Mouse (Mus musculus): Measurements from ENCODE around the gene Epb41l4b. TPM values are rescaled to one million over a fixed set of nuclear protein-coding genes. Genes with fewer than 3 reads are reported as not detected.

Epb41l4b gene
- polyA plus RNA-seq, 1 experiment from 2014 or later: 3.4 TPM

- H3K4me1 ChIP-seq (ENCODE audit: control insufficient read depth, insufficient read depth, low read depth, low read length): no peaks in the 10 kb centered on the region
- H3K27ac ChIP-seq (ENCODE audit: low read depth, low read length): no peak overlapping the region
- 90% methylated on average over 6 of the region's 6 CpGs for WGBS
- peaks cover 29% of the 10 kb centered on the region for H3K36me3 ChIP-seq (ENCODE audit: control insufficient read depth, insufficient read depth, low read length)
- ATAC-seq: no peak
- H3K4me3 ChIP-seq (ENCODE audit: low read length): no peak overlapping the region
- no peaks in the 10 kb centered on the region for H3K9me3 ChIP-seq (ENCODE audit: control insufficient read depth, low read length)
- H3K27me3 ChIP-seq (replicated peaks; ENCODE audit: control insufficient read depth, insufficient read depth, low read length): no peaks in the 10 kb centered on the region
- H3K9ac ChIP-seq (ENCODE audit: low read depth, low read length): no peak overlapping the region
- no peak overlapping the region for H3K4me2 ChIP-seq (ENCODE audit: low read length)
Observed at GRCm38 (mm10) chr4:56963687-56964086, 179.6 kb downstream of the Epb41l4b start.

- Histone ChIP-seq H3K27ac (ENCODE audit: low read depth, low read length) (no peak overlapping the region), H3K9me3 (ENCODE audit: control insufficient read depth, low read length) (no peaks in the 10 kb centered on the region), H3K36me3 (ENCODE audit: control insufficient read depth, insufficient read depth, low read length) (peaks cover 13% of the 10 kb centered on the region; the same call in 1 of the 2 replicates), H3K4me2 (ENCODE audit: low read length) (no peak overlapping the region), H3K4me1 (ENCODE audit: control insufficient read depth, insufficient read depth, low read depth, low read length) (no peaks in the 10 kb centered on the region), H3K27me3 (replicated peaks; ENCODE audit: control insufficient read depth, insufficient read depth, low read length) (no peaks in the 10 kb centered on the region), H3K9ac (ENCODE audit: low read depth, low read length) (no peak overlapping the region), H3K4me3 (ENCODE audit: low read length) (no peak overlapping the region)
- 88% methylated on average over 12 of the region's 12 CpGs for WGBS
- ATAC-seq: no peak
Observed at GRCm38 (mm10) chr4:56961320-56961925, 181.8 kb downstream of the Epb41l4b start.

- no peak overlapping the region for H3K27ac ChIP-seq (ENCODE audit: low read depth, low read length)
- ATAC-seq: no peak
- no peak overlapping the region for H3K4me2 ChIP-seq (ENCODE audit: low read length)
- no peaks in the 10 kb centered on the region for H3K9me3 ChIP-seq (ENCODE audit: control insufficient read depth, low read length)
- H3K4me1 ChIP-seq (ENCODE audit: control insufficient read depth, insufficient read depth, low read depth, low read length): no peaks in the 10 kb centered on the region
- H3K9ac ChIP-seq (ENCODE audit: low read depth, low read length): no peak overlapping the region
- no peak overlapping the region for H3K4me3 ChIP-seq (ENCODE audit: low read length)
- no peaks in the 10 kb centered on the region for H3K27me3 ChIP-seq (replicated peaks; ENCODE audit: control insufficient read depth, insufficient read depth, low read length)
- WGBS: 61% methylated on average over 9 of the region's 9 CpGs
- peaks cover 10% of the 10 kb centered on the region; the same call in 1 of the 2 replicates for H3K36me3 ChIP-seq (ENCODE audit: control insufficient read depth, insufficient read depth, low read length)
Observed at GRCm38 (mm10) chr4:56957518-56957917, 185.7 kb downstream of the Epb41l4b start.

GRCm38 (mm10) chr4:56953235-56953634, 190.0 kb downstream of the Epb41l4b start:
- Histone ChIP-seq H3K27ac (ENCODE audit: low read depth, low read length) (no peak overlapping the region), H3K9me3 (ENCODE audit: control insufficient read depth, low read length) (no peaks in the 10 kb centered on the region), H3K4me3 (ENCODE audit: low read length) (no peak overlapping the region), H3K27me3 (replicated peaks; ENCODE audit: control insufficient read depth, insufficient read depth, low read length) (no peaks in the 10 kb centered on the region), H3K36me3 (ENCODE audit: control insufficient read depth, insufficient read depth, low read length) (no peaks in the 10 kb centered on the region), H3K4me1 (ENCODE audit: control insufficient read depth, insufficient read depth, low read depth, low read length) (no peaks in the 10 kb centered on the region), H3K4me2 (ENCODE audit: low read length) (no peak overlapping the region), H3K9ac (ENCODE audit: low read depth, low read length) (no peak overlapping the region)
- 69% methylated on average over 6 of the region's 6 CpGs for WGBS
- no peak for ATAC-seq

GRCm38 (mm10) chr4:56951701-56952100, 191.5 kb downstream of the Epb41l4b start:
- H3K27me3 ChIP-seq (replicated peaks; ENCODE audit: control insufficient read depth, insufficient read depth, low read length): no peaks in the 10 kb centered on the region
- H3K4me2 ChIP-seq (ENCODE audit: low read length): no peak overlapping the region
- no peaks in the 10 kb centered on the region for H3K9me3 ChIP-seq (ENCODE audit: control insufficient read depth, low read length)
- no peak for ATAC-seq
- no peak overlapping the region for H3K4me3 ChIP-seq (ENCODE audit: low read length)
- 95% methylated on average over 3 of the region's 3 CpGs for WGBS
- H3K4me1 ChIP-seq (ENCODE audit: control insufficient read depth, insufficient read depth, low read depth, low read length): peaks cover 2% of the 10 kb centered on the region; the same call in 1 of the 2 replicates
- H3K27ac ChIP-seq (ENCODE audit: low read depth, low read length): no peak overlapping the region
- H3K36me3 ChIP-seq (ENCODE audit: control insufficient read depth, insufficient read depth, low read length): no peaks in the 10 kb centered on the region
- H3K9ac ChIP-seq (ENCODE audit: low read depth, low read length): no peak overlapping the region

- Histone ChIP-seq H3K9ac (ENCODE audit: low read depth, low read length) (no peak overlapping the region), H3K4me3 (ENCODE audit: low read length) (no peak overlapping the region), H3K9me3 (ENCODE audit: control insufficient read depth, low read length) (no peaks in the 10 kb centered on the region), H3K27ac (ENCODE audit: low read depth, low read length) (no peak overlapping the region), H3K4me2 (ENCODE audit: low read length) (no peak overlapping the region), H3K36me3 (ENCODE audit: control insufficient read depth, insufficient read depth, low read length) (no peaks in the 10 kb centered on the region), H3K4me1 (ENCODE audit: control insufficient read depth, insufficient read depth, low read depth, low read length) (peaks cover 12% of the 10 kb centered on the region), H3K27me3 (replicated peaks; ENCODE audit: control insufficient read depth, insufficient read depth, low read length) (no peaks in the 10 kb centered on the region)
- ATAC-seq: no peak
- WGBS: 85% methylated on average over 6 of the region's 6 CpGs
Observed at GRCm38 (mm10) chr4:56949494-56949893, 193.7 kb downstream of the Epb41l4b start.

- Histone ChIP-seq H3K27ac (ENCODE audit: low read depth, low read length) (peak within 1 kb of the TSS; percentile 89), H3K4me1 (ENCODE audit: control insufficient read depth, insufficient read depth, low read depth, low read length) (peaks cover 16% of the 10 kb centered on the region), H3K4me2 (ENCODE audit: low read length) (peak within 1 kb of the TSS; percentile 89), H3K9ac (ENCODE audit: low read depth, low read length) (peak within 1 kb of the TSS; percentile 91), H3K27me3 (replicated peaks; ENCODE audit: control insufficient read depth, insufficient read depth, low read length) (no peaks in the 10 kb centered on the region), H3K36me3 (ENCODE audit: control insufficient read depth, insufficient read depth, low read length) (no peaks in the 10 kb centered on the region), H3K4me3 (ENCODE audit: low read length) (peak within 1 kb of the TSS; percentile 86), H3K9me3 (ENCODE audit: control insufficient read depth, low read length) (no peaks in the 10 kb centered on the region)
- peak; percentile 96 for ATAC-seq
- WGBS: under 1% methylated on average over 101 of the region's 107 CpGs
Observed at GRCm38 (mm10) chr4:56946641-56947640, 196.3 kb downstream of the Epb41l4b start, which contains the start of gene Tmem245. Tmem245 (minus strand) TSS chr4:56947437.

GRCm38 (mm10) chr4:56946180-56946579, 197.1 kb downstream of the Epb41l4b start:
- peak overlapping the region; percentile 89 for H3K4me2 ChIP-seq (ENCODE audit: low read length)
- H3K4me1 ChIP-seq (ENCODE audit: control insufficient read depth, insufficient read depth, low read depth, low read length): peaks cover 16% of the 10 kb centered on the region
- peak overlapping the region; percentile 89 for H3K27ac ChIP-seq (ENCODE audit: low read depth, low read length)
- ATAC-seq: no peak
- no peaks in the 10 kb centered on the region for H3K36me3 ChIP-seq (ENCODE audit: control insufficient read depth, insufficient read depth, low read length)
- H3K9me3 ChIP-seq (ENCODE audit: control insufficient read depth, low read length): no peaks in the 10 kb centered on the region
- WGBS: under 1% methylated on average over 14 of the region's 14 CpGs
- peak overlapping the region; percentile 86 for H3K4me3 ChIP-seq (ENCODE audit: low read length)
- H3K9ac ChIP-seq (ENCODE audit: low read depth, low read length): peak overlapping the region; percentile 91
- H3K27me3 ChIP-seq (replicated peaks; ENCODE audit: control insufficient read depth, insufficient read depth, low read length): no peaks in the 10 kb centered on the region

GRCm38 (mm10) chr4:56944286-56944685, 199.0 kb downstream of the Epb41l4b start:
- H3K9me3 ChIP-seq (ENCODE audit: control insufficient read depth, low read length): no peaks in the 10 kb centered on the region
- no peak overlapping the region for H3K27ac ChIP-seq (ENCODE audit: low read depth, low read length)
- no peaks in the 10 kb centered on the region for H3K36me3 ChIP-seq (ENCODE audit: control insufficient read depth, insufficient read depth, low read length)
- H3K27me3 ChIP-seq (replicated peaks; ENCODE audit: control insufficient read depth, insufficient read depth, low read length): no peaks in the 10 kb centered on the region
- ATAC-seq: no peak
- no peak overlapping the region for H3K4me3 ChIP-seq (ENCODE audit: low read length)
- no peak overlapping the region for H3K4me2 ChIP-seq (ENCODE audit: low read length)
- 62% methylated on average over 4 of the region's 4 CpGs for WGBS
- H3K9ac ChIP-seq (ENCODE audit: low read depth, low read length): no peak overlapping the region
- H3K4me1 ChIP-seq (ENCODE audit: control insufficient read depth, insufficient read depth, low read depth, low read length): peaks cover 16% of the 10 kb centered on the region
